Mouse (Mus musculus) thymus, adult 2 months (tissue): ENCODE results near the gene Ryr3.

Experiments used
- CTCF ChIP-seq: fragments of 200-500 bp; IDR thresholded peaks from 2 replicates; pipeline ENCODE4 v1.5.1; 2012; ENCODE audit warnings: mild to moderate bottlenecking, control low read depth, low read length, moderate library complexity, borderline replicate concordance; ENCODE audit not compliant: control insufficient read depth, poor library complexity, insufficient read depth; ENCODE audit errors: extremely low read depth
- POLR2A ChIP-seq: fragments of 200-500 bp; IDR thresholded peaks from 2 replicates; pipeline ENCODE4 v1.6.1; 2012; ENCODE audit warnings: mild to moderate bottlenecking, low read length, control low read depth, moderate library complexity; ENCODE audit not compliant: control insufficient read depth, poor library complexity, insufficient read depth; ENCODE audit errors: extremely low read depth

DNA sequence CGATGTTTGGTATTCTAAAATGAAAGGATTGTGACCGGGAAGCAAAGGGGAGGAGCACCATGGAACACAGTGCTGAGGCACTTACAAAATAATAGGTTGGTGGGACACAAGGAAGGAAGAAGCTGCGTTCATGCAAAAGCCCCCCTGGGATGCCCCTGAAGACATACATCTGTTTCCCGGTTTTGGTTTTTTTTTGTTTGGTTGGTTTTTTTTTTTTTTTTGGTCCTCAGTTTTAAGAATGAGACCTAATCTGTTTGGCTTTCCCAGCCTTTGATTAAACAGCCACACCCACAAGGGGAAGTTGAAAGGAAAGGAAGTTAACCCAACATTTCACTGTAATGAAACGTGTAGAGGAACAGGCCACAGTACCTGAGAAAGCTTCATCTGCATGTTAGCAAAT lies 560.8 kb downstream of the Ryr3 start:
- TF ChIP-seq POLR2A (no peak), CTCF (no peak)
